Mouse (Mus musculus): ENCODE measurements at regions not wholly inside any gene's neighbourhood (a gene's known extent, or its start where the extent isn't known, plus 50 kb on each side); places are given as distances from the start of the nearest gene placed in this dataset.

- no peak for TF ChIP-seq CTCF (conservative IDR thresholded peaks at IDR 0.05; ENCODE audit: insufficient read depth, insufficient read length, low read depth, low read length)
- TF ChIP-seq POLR2A (IDR thresholded peaks at IDR 0.05; ENCODE audit: low read depth, low read length) = no peak
Observed at GRCm38 (mm10) chr15:40339746-40340145, 205.6 kb downstream of the 9330182O14Rik start.

Data from kidney, adult 2 months (tissue).